Mouse (Mus musculus) testis, postnatal 10 days (tissue): ENCODE measurements around the gene Olfr1305.

Experiments
- DNase-seq: peaks from one replicate; pipeline ENCODE4 v3.0.0; 2021; ENCODE audit warnings: low spot score

The Olfr1305 gene

DNA sequence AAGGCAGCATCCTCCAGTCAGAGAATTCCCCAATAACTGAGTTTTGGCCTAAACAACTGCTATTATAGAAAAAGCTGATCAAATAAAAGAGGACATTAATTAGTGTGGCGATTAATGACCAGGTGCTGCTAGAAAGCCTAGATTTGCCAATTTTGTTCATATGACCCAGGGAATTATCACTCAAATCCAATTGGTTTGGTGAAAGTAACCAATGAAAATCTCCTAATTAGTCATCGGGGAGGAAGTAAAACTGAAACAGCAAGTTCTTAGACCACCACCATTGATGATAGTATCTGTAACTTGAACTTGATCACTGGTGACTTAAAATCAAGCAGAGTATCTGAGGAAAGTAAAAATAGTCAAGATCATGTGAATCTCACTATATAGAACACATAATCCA, at the start of gene Olfr1305:
Olfr1305 (minus strand) TSS at position 101 of the 400 bp plus-strand sequence.
- DNase-seq: no peak

DNA sequence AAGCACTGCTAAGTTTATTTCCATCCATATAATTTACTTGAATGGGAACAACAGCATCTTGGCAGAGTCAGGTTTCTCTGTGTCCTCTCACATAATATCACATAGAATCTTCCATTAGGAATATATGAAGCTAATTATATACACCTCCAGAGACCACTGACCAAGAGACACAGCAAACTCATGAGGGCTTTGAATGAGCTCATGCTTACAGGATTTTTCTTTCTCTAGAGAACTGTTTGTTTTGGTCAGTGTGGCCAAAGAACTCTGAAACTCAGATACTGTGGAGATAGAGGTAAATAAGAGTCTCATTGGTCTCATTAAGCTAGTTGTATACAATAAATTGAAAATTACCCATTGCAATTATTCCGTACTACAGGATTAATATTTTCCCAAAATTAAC, 39.2 kb upstream of the Olfr1305 start, which contains the start of gene Olfr1306:
Olfr1306 (minus strand) TSS at position 101 of the 400 bp plus-strand sequence.
- DNase-seq: no peak

GRCm38 (mm10) chr2:111820240-111820639, 56.7 kb downstream of the Olfr1305 start, which contains the start of gene Olfr1303:
Gene Olfr1303, minus strand, starts transcription at chr2:111820340.
- DNase-seq: no peak
